Mouse (Mus musculus): ENCODE measurements at regions not wholly inside any gene's neighbourhood (a gene's known extent, or its start where the extent isn't known, plus 50 kb on each side); places are given as distances from the start of the nearest gene placed in this dataset.

DNA sequence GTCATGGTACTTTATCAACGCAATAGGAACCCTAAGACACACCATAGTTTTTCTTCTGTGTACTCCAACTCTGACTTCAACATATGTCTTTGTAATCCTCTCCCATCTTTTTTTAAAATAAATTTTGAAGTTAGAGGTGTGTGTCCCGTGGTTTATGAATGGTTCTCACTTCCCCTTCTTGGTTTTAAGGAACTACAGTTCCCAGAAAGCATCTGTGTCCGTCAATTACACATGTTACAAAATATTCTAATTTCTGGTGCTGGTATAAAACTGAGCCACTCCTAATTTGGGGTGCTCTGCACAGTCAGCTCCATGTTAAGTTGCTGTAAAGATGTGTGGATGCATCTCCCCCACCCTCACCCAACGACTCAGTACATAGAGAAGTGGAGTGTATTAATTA lies 98.6 kb downstream of the Zfp365 start:
- TF ChIP-seq EP300 (IDR thresholded peaks at IDR 0.05; ENCODE audit: low read depth) (no peak), CTCF (IDR thresholded peaks at IDR 0.05; ENCODE audit: low read depth) (no peak)

All from heart, postnatal 0 days (tissue).